Mouse (Mus musculus): ENCODE data around the gene Ran. TPM values are rescaled to one million over a fixed set of nuclear protein-coding genes. Genes with fewer than 3 reads are reported as not detected.

Ran gene
- polyA plus RNA-seq, 1 experiment from 2014 or later = 373 TPM

GRCm38 (mm10) chr5:129016370-129016769 lies 3.5 kb upstream of the Ran start:
- H3K9me3 ChIP-seq = no peaks in the 10 kb centered on the region
- H3K4me1 ChIP-seq (replicated peaks) = peaks cover 12% of the 10 kb centered on the region
- H3K4me3 ChIP-seq = no peak overlapping the region
- no peaks in the 10 kb centered on the region for H3K27me3 ChIP-seq
- WGBS = 86% methylated on average over 3 of the region's 3 CpGs
- H3K36me3 ChIP-seq = no peaks in the 10 kb centered on the region
- no peak overlapping the region for H3K9ac ChIP-seq
- no peak overlapping the region for H3K4me2 ChIP-seq
- H3K27ac ChIP-seq (replicated peaks) = no peak overlapping the region
- ATAC-seq (ENCODE audit: low read depth) = no peak

GRCm38 (mm10) chr5:129018782-129019489 lies 933 bp upstream of the Ran start:
- H3K4me1 ChIP-seq (replicated peaks) = peaks cover 23% of the 10 kb centered on the region
- WGBS = 89% methylated on average over 13 of the region's 13 CpGs
- peak overlapping the region; percentile 98 for H3K4me3 ChIP-seq
- H3K36me3 ChIP-seq = peaks cover 13% of the 10 kb centered on the region
- H3K4me2 ChIP-seq = peak overlapping the region; percentile 56
- peak overlapping the region; percentile 80 for H3K9ac ChIP-seq
- H3K9me3 ChIP-seq = no peaks in the 10 kb centered on the region
- peak; percentile 16 for ATAC-seq (ENCODE audit: low read depth)
- H3K27ac ChIP-seq (replicated peaks) = peak overlapping the region; percentile 99
- H3K27me3 ChIP-seq = no peaks in the 10 kb centered on the region

GRCm38 (mm10) chr5:129020300-129020668 lies 415 bp downstream of the Ran start:
- H3K4me3 ChIP-seq = peak overlapping the region; percentile 98
- under 1% methylated on average over 44 of the region's 56 CpGs for WGBS
- peaks cover 25% of the 10 kb centered on the region for H3K36me3 ChIP-seq
- no peaks in the 10 kb centered on the region for H3K27me3 ChIP-seq
- peak overlapping the region; percentile 96 for H3K9ac ChIP-seq
- ATAC-seq (ENCODE audit: low read depth) = peak; percentile 79
- H3K4me1 ChIP-seq (replicated peaks) = peaks cover 23% of the 10 kb centered on the region
- peak overlapping the region; percentile 99 for H3K27ac ChIP-seq (replicated peaks)
- no peaks in the 10 kb centered on the region for H3K9me3 ChIP-seq
- peak overlapping the region; percentile 97 for H3K4me2 ChIP-seq

GRCm38 (mm10) chr5:129020731-129021130 lies 862 bp downstream of the Ran start:
- H3K4me2 ChIP-seq = peak overlapping the region; percentile 97

GRCm38 (mm10) chr5:129025048-129025447 lies 5.2 kb downstream of the Ran start:
- Histone ChIP-seq H3K4me3 (no peak overlapping the region), H3K9me3 (no peaks in the 10 kb centered on the region), H3K36me3 (peaks cover 39% of the 10 kb centered on the region), H3K4me1 (replicated peaks) (peaks cover 15% of the 10 kb centered on the region), H3K27me3 (no peaks in the 10 kb centered on the region), H3K9ac (no peak overlapping the region), H3K4me2 (no peak overlapping the region), H3K27ac (replicated peaks) (no peak overlapping the region)
- no peak for ATAC-seq (ENCODE audit: low read depth)
- 39% methylated on average over 2 of the region's 2 CpGs for WGBS

More at GRCm38 (mm10) chr5:129020731-129021130, 862 bp downstream of the Ran start:
- Histone ChIP-seq H3K9me3 (no peaks in the 10 kb centered on the region), H3K27ac (replicated peaks) (peak overlapping the region; percentile 99), H3K4me3 (peak overlapping the region; percentile 98), H3K27me3 (no peaks in the 10 kb centered on the region), H3K4me1 (replicated peaks) (peaks cover 23% of the 10 kb centered on the region), H3K9ac (peak overlapping the region; percentile 96), H3K36me3 (peaks cover 29% of the 10 kb centered on the region)
- WGBS = 1% methylated on average over 28 of the region's 28 CpGs
- ATAC-seq (ENCODE audit: low read depth) = peak; percentile 13; the same call in 1 of the 2 replicates

GRCm38 (mm10) chr5:129025725-129026124 lies 5.9 kb downstream of the Ran start:
- Histone ChIP-seq H3K9ac (no peak overlapping the region), H3K9me3 (no peaks in the 10 kb centered on the region), H3K27me3 (no peaks in the 10 kb centered on the region), H3K36me3 (peaks cover 39% of the 10 kb centered on the region), H3K4me3 (no peak overlapping the region), H3K27ac (replicated peaks) (no peak overlapping the region), H3K4me2 (no peak overlapping the region), H3K4me1 (replicated peaks) (peaks cover 15% of the 10 kb centered on the region)
- 75% methylated on average over 2 of the region's 2 CpGs for WGBS
- ATAC-seq (ENCODE audit: low read depth) = no peak

- no peaks in the 10 kb centered on the region for H3K27me3 ChIP-seq
- H3K36me3 ChIP-seq = peaks cover 39% of the 10 kb centered on the region
- no peak for ATAC-seq (ENCODE audit: low read depth)
- 95% methylated on average over 3 of the region's 3 CpGs for WGBS
- no peak overlapping the region for H3K4me2 ChIP-seq
- H3K4me1 ChIP-seq (replicated peaks) = peaks cover 13% of the 10 kb centered on the region
- H3K27ac ChIP-seq (replicated peaks) = no peak overlapping the region
- H3K4me3 ChIP-seq = no peak overlapping the region
- H3K9me3 ChIP-seq = no peaks in the 10 kb centered on the region
- no peak overlapping the region for H3K9ac ChIP-seq
Observed at GRCm38 (mm10) chr5:129026171-129026570, 6.3 kb downstream of the Ran start.

GRCm38 (mm10) chr5:129026637-129027036 lies 6.8 kb downstream of the Ran start:
- Histone ChIP-seq H3K9me3 (no peaks in the 10 kb centered on the region), H3K27me3 (no peaks in the 10 kb centered on the region), H3K9ac (no peak overlapping the region), H3K27ac (replicated peaks) (no peak overlapping the region), H3K4me2 (no peak overlapping the region), H3K4me3 (no peak overlapping the region), H3K4me1 (replicated peaks) (peaks cover 8% of the 10 kb centered on the region), H3K36me3 (peaks cover 39% of the 10 kb centered on the region)
- no peak for ATAC-seq (ENCODE audit: low read depth)
- WGBS = 76% methylated on average over 1 of the region's 1 CpGs

- ATAC-seq (ENCODE audit: low read depth) = no peak
- no peaks in the 10 kb centered on the region for H3K27me3 ChIP-seq
- no peak overlapping the region for H3K9ac ChIP-seq
- WGBS = 74% methylated on average over 5 of the region's 5 CpGs
- no peaks in the 10 kb centered on the region for H3K9me3 ChIP-seq
- no peak overlapping the region for H3K4me3 ChIP-seq
- H3K36me3 ChIP-seq = peaks cover 25% of the 10 kb centered on the region
- no peak overlapping the region for H3K27ac ChIP-seq (replicated peaks)
- H3K4me2 ChIP-seq = no peak overlapping the region
- H3K4me1 ChIP-seq (replicated peaks) = no peaks in the 10 kb centered on the region
Observed at GRCm38 (mm10) chr5:129029131-129029723, 9.4 kb downstream of the Ran start.

- H3K4me3 ChIP-seq = no peak overlapping the region
- no peak overlapping the region for H3K4me2 ChIP-seq
- no peaks in the 10 kb centered on the region for H3K9me3 ChIP-seq
- H3K9ac ChIP-seq = no peak overlapping the region
- 85% methylated on average over 5 of the region's 5 CpGs for WGBS
- H3K27ac ChIP-seq (replicated peaks) = no peak overlapping the region
- no peaks in the 10 kb centered on the region for H3K36me3 ChIP-seq
- no peaks in the 10 kb centered on the region for H3K27me3 ChIP-seq
- H3K4me1 ChIP-seq (replicated peaks) = no peaks in the 10 kb centered on the region
- ATAC-seq (ENCODE audit: low read depth) = no peak
Observed at GRCm38 (mm10) chr5:129036678-129037077, 16.8 kb downstream of the Ran start.

GRCm38 (mm10) chr5:129037739-129038138 lies 17.9 kb downstream of the Ran start:
- WGBS = 87% methylated on average over 7 of the region's 7 CpGs
- H3K9ac ChIP-seq = no peak overlapping the region
- H3K4me2 ChIP-seq = no peak overlapping the region
- no peak overlapping the region for H3K27ac ChIP-seq (replicated peaks)
- no peaks in the 10 kb centered on the region for H3K9me3 ChIP-seq
- H3K27me3 ChIP-seq = no peaks in the 10 kb centered on the region
- no peaks in the 10 kb centered on the region for H3K36me3 ChIP-seq
- no peak overlapping the region for H3K4me3 ChIP-seq
- no peaks in the 10 kb centered on the region for H3K4me1 ChIP-seq (replicated peaks)
- ATAC-seq (ENCODE audit: low read depth) = no peak

GRCm38 (mm10) chr5:129045641-129046580 lies 26.0 kb downstream of the Ran start:
- Histone ChIP-seq H3K27ac (replicated peaks) (peak overlapping the region; percentile 56), H3K9ac (peak overlapping the region; percentile 34; the same call in 1 of the 2 replicates), H3K27me3 (no peaks in the 10 kb centered on the region), H3K4me2 (no peak overlapping the region), H3K9me3 (no peaks in the 10 kb centered on the region), H3K36me3 (no peaks in the 10 kb centered on the region), H3K4me1 (replicated peaks) (peaks cover 19% of the 10 kb centered on the region), H3K4me3 (no peak overlapping the region)
- ATAC-seq (ENCODE audit: low read depth) = no peak
- 53% methylated on average over 26 of the region's 26 CpGs for WGBS
